Mouse (Mus musculus) adrenal gland, postnatal 10 days (tissue): Measurements from ENCODE around the gene Icam2. TPM values are rescaled to one million over a fixed set of nuclear protein-coding genes. Genes with fewer than 3 reads are reported as not detected.
"Not testable (repeated sequence)": the region's sequence is repeated elsewhere in the genome, so short reads cannot be mapped to it uniquely, and the experiment has no call there.

Source experiments
- DNase-seq: peaks from one replicate; pipeline ENCODE4 v3.0.0; 2021; ENCODE audit warnings: mixed read lengths
- long read RNA-seq, 2 experiments: library from polyadenylated mRNA; stranded (forward); transcript quantifications; one replicate each; pipeline ENCODE4 v2.0.0; 2021
- total RNA-seq, 2 experiments: library from RNA; stranded (reverse); gene quantifications; 2 replicates each; pipeline ENCODE4 v1.2.3; 2021

Icam2 gene
- 10 to 100 TPM; 28.0 to 31.9 TPM for total RNA-seq
- long read RNA-seq, experiment 1, transcript Icam2-201 (4 exons, 1,282 nt): major isoform, 16 of 18 reads
- long read RNA-seq, experiment 1, partial matches to known transcripts: 2 of 18 reads
- long read RNA-seq, experiment 1, other reads (novel, unspliced or antisense): 0 of 18 reads
- long read RNA-seq, experiment 2, transcript Icam2-201 (4 exons, 1,282 nt): major isoform, 20 of 23 reads
- long read RNA-seq, experiment 2, partial matches to known transcripts: 3 of 23 reads
- long read RNA-seq, experiment 2, other reads (novel, unspliced or antisense): 0 of 23 reads

GRCm38 (mm10) chr11:106387791-106388216, at the start of gene Icam2:
Icam2 (minus strand) TSS chr11:106388075.
- no peak for DNase-seq

- DNase-seq: no peak
These were observed 49.7 kb upstream of the Icam2 start for GRCm38 (mm10) chr11:106437543-106437942.

GRCm38 (mm10) chr11:106437039-106437438, 49.2 kb upstream of the Icam2 start:
- DNase-seq: peak; percentile 77

GRCm38 (mm10) chr11:106430392-106430791, 42.5 kb upstream of the Icam2 start:
- DNase-seq: no peak

- DNase-seq: no peak
These were observed 41.8 kb upstream of the Icam2 start for GRCm38 (mm10) chr11:106429689-106430088.

GRCm38 (mm10) chr11:106428556-106428955, 40.7 kb upstream of the Icam2 start:
- no peak for DNase-seq

- no peak for DNase-seq
These were observed 40.2 kb upstream of the Icam2 start for GRCm38 (mm10) chr11:106428106-106428505.

- DNase-seq: no peak
These were observed 38.6 kb upstream of the Icam2 start for GRCm38 (mm10) chr11:106426447-106426846.

- DNase-seq: no peak
These were observed 37.3 kb upstream of the Icam2 start for GRCm38 (mm10) chr11:106425201-106425600.

GRCm38 (mm10) chr11:106419262-106420102, 31.6 kb upstream of the Icam2 start:
- no peak for DNase-seq

- peak; percentile 89 for DNase-seq
These were observed 30.8 kb upstream of the Icam2 start for GRCm38 (mm10) chr11:106418622-106419196.

GRCm38 (mm10) chr11:106417860-106418259, 30.0 kb upstream of the Icam2 start:
- DNase-seq: no peak

GRCm38 (mm10) chr11:106416331-106416730, 28.5 kb upstream of the Icam2 start:
- DNase-seq: no peak

- DNase-seq: no peak
These were observed 24.9 kb upstream of the Icam2 start for GRCm38 (mm10) chr11:106412641-106413360.

GRCm38 (mm10) chr11:106411157-106411556, 23.3 kb upstream of the Icam2 start:
- no peak for DNase-seq

- no peak for DNase-seq
These were observed 22.6 kb upstream of the Icam2 start for GRCm38 (mm10) chr11:106410507-106410906.

GRCm38 (mm10) chr11:106410011-106410410, 22.1 kb upstream of the Icam2 start:
- DNase-seq: peak; percentile 54

GRCm38 (mm10) chr11:106398481-106398880, 10.6 kb upstream of the Icam2 start:
- no peak for DNase-seq

- DNase-seq: no peak
These were observed 9.8 kb upstream of the Icam2 start for GRCm38 (mm10) chr11:106397656-106398055.

GRCm38 (mm10) chr11:106394055-106394454, 6.2 kb upstream of the Icam2 start:
- not testable (repeated sequence) for DNase-seq

GRCm38 (mm10) chr11:106393331-106393616, 5.4 kb upstream of the Icam2 start:
- DNase-seq: no peak

- DNase-seq: no peak
These were observed 4.9 kb upstream of the Icam2 start for GRCm38 (mm10) chr11:106392597-106393330.
